Mouse (Mus musculus): Measurements from ENCODE around the gene Ergic1.

Ergic1 gene

GRCm38 (mm10) chr17:26598845-26599244 lies 37.6 kb downstream of the Ergic1 start:
- in situ Hi-C loops (cut with MboI, MseI), result no loop called here

DNA sequence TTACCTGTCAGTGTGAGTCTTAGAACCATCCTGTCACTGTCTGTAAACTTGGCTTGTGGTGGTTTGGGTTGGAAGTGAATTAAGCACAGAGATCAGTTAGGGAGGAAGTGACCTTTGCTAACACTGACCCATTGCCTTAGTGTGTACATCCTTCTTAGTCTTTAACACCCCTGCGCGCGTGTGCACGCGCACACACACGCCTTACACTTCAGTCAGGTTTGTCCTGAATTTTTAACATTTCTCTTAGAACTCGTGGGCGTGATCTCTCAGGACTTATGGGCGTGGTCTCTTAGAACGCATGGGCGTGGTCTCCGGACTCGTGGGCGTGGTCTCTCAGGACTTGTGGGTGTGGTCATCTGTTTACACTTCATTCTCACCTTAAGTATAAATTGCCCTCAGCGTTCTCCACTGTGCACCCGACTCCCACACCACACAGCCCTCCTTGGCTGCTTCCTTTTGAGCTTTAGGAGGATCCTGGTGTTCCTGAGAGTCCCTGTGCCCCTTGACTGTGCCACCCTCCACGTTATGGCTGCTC lies 39.7 kb downstream of the Ergic1 start:
- in situ Hi-C loops (cut with MboI, MseI), result no loop called here

GRCm38 (mm10) chr17:26601514-26601913 lies 40.2 kb downstream of the Ergic1 start:
- in situ Hi-C loops (cut with MboI, MseI), result no loop called here

DNA sequence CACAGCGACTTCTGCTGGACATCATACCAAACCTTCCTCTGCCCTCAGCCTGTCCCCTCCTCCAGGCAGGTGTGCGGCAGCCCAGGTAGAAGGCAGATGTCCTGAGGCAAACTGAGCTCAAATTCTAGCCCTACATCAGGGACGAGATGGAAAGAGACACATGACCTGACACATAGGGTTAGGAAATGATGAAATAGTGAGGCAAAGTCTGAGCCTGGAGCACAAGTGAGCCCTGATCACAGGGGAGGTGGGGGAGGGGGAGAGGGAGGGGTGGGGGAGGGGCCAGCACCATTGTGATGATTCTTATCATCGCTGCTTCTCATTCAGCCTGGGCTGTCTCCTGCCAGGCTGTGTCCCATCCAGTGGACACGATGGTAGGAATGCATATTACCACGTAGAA lies 40.6 kb downstream of the Ergic1 start:
- in situ Hi-C loops (cut with MboI, MseI), result no loop called here

DNA sequence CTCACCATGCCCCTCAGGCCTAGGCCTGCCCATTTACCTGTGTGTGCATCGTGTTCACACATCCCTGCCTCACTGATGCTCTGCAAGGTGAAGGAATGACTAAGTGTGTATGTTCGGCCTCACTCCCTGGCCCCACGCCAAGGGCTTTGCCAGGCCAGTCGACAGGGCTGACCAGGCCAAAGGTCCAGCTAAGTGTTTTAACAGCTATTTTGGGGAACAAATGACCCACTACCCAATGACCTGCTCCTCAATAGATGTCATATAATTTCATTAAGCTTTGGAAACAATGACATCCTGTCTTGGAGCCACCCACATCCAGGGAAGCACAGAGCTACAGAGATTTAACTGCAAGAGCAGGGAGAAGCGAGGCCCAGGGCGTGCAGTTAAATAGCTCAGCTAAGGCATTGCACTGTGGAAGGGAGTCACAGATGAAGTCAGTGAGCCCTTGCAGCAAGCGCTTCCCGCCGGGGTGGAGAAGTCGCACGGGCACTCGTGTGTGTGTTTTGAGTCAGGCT lies 41.1 kb downstream of the Ergic1 start:
- in situ Hi-C loops (cut with MboI, MseI), result no loop called here

GRCm38 (mm10) chr17:26603311-26603710 lies 42.0 kb downstream of the Ergic1 start:
- in situ Hi-C loops (cut with MboI, MseI), result no loop called here

GRCm38 (mm10) chr17:26605636-26606035 lies 44.3 kb downstream of the Ergic1 start:
- in situ Hi-C loops (cut with MboI, MseI), result no loop called here

DNA sequence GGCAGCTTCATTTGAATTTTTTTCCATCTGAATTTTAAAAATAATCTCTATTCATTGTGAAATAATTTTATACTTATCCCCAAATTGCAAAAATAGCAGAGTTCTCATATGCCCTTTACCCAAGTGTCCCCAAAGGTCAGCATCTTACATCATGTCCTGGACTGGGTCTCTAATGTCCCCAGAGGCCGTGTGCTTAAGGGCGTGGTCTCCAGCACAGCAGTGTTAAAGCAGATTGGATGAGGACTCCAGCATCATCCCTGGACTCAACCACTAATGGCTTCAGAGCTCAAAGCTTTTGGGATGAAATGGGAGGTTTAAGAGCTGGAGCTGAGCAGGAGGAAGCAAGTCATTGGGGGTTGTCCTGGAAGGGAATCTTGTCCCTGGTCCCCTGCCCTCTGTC lies 45.2 kb downstream of the Ergic1 start:
- in situ Hi-C loops (cut with MboI, MseI), result no loop called here

GRCm38 (mm10) chr17:26608348-26608747 lies 47.1 kb downstream of the Ergic1 start:
- in situ Hi-C loops (cut with MboI, MseI), result no loop called here

DNA sequence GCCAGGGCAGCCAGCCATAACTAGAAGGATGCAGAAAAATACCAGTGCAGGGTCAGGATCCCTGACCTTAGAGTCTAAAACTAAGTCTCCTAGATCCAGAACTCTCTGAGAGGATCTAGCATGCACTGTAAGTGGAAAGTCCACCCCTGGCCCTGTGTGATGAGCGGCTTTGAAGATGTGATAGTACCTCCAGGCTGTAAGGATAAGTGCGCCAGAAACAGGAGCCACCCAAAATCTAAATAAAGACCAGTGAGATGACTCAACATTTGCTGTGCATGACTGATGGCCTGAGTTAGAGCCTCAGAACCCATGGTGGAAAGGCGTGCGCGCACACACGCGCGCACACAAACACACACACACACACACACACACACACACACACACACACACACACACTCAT lies 47.6 kb downstream of the Ergic1 start:
- in situ Hi-C loops (cut with MboI, MseI), result no loop called here

DNA sequence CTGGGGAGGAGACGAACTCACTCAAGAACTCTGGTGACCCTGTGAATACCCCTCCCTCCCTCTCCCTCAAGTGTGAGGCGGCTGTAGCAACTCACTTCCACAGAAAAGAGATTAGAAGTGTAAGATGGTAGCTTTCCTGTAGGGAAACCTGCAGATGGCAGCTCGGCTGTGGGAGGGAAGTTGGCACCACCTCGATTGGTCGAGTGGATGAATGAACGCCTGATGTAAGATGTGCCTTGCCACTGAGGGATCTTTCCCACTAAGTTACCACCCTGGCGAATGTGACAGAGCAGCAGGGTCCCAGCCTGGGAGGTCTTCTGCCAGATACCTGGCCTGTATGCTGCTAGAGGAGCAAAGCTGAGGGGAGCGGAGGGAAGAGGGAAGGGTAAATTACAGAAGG lies 48.5 kb downstream of the Ergic1 start:
- in situ Hi-C loops (cut with MboI, MseI), result no loop called here

- in situ Hi-C loops (cut with MboI, MseI), result no loop called here
These were observed 50.0 kb downstream of the Ergic1 start for GRCm38 (mm10) chr17:26611328-26611727.

GRCm38 (mm10) chr17:26611918-26612317 lies 50.6 kb downstream of the Ergic1 start:
- in situ Hi-C loops (cut with MboI, MseI), result no loop called here

DNA sequence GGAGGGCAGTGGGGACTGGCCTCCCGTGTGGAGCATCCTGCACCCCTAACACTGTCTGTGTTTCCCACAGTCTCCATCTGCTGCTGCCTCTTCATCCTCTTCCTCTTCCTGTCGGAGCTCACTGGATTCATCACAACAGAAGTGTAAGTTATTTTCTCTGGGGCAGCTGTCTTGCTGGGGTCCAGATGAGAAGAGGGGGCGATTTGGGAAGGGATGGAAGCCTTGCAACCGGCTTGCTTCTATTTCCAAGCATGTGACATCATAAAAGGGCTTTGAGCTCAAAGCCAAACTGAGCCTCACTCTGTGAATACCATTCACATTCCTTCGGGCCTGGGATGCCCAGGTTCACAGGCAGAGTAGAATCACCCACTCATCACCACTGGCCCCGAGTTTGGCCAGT lies 53.0 kb downstream of the Ergic1 start:
- in situ Hi-C loops (cut with MboI, MseI), result no loop called here

- in situ Hi-C loops (cut with MboI, MseI), result no loop called here
These were observed 53.6 kb downstream of the Ergic1 start for GRCm38 (mm10) chr17:26614708-26615486.

DNA sequence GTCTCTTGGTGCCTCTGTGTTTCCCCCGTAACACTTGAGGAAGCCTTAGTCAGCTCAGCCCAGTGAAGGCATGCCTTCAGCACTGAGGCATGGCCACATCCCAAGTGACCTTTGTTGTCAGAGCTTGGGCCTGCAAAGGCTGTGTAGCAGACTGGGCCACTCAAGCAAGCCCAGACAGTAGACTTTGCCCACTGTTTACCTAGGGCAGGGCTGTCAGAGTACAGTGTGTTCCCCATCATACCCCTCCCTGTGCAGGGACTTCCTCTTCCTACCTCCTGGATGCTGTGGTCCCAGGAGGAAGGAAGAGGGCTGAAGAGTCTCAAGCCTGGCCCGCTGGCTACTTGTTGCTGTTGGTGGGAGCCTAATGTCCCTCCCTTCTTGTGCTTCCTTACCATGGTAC lies 55.4 kb downstream of the Ergic1 start:
- in situ Hi-C loops (cut with MboI, MseI), result no loop called here

GRCm38 (mm10) chr17:26618498-26618897 lies 57.2 kb downstream of the Ergic1 start:
- in situ Hi-C loops (cut with MboI, MseI), result no loop called here

- in situ Hi-C loops (cut with MboI, MseI), result no loop called here
These were observed 58.3 kb downstream of the Ergic1 start for GRCm38 (mm10) chr17:26619577-26619976.

DNA sequence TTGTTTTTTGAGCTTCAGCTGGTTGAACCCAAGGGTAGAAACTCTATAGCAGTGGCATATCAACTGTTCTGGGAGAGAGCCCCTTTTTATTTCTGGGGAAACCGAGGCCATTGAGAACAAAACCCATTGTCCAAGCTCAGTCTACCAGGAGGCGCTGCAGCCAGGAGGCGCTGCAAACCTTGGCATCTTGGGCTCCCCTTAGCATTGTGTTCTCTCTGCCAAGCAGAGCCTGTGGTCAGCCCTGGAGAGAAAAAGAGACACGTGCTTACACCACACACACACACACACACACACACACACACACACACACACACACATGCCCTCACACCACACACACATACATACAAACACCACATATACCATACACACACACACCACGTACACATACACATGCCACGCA lies 59.0 kb downstream of the Ergic1 start:
- in situ Hi-C loops (cut with MboI, MseI), result no loop called here

DNA sequence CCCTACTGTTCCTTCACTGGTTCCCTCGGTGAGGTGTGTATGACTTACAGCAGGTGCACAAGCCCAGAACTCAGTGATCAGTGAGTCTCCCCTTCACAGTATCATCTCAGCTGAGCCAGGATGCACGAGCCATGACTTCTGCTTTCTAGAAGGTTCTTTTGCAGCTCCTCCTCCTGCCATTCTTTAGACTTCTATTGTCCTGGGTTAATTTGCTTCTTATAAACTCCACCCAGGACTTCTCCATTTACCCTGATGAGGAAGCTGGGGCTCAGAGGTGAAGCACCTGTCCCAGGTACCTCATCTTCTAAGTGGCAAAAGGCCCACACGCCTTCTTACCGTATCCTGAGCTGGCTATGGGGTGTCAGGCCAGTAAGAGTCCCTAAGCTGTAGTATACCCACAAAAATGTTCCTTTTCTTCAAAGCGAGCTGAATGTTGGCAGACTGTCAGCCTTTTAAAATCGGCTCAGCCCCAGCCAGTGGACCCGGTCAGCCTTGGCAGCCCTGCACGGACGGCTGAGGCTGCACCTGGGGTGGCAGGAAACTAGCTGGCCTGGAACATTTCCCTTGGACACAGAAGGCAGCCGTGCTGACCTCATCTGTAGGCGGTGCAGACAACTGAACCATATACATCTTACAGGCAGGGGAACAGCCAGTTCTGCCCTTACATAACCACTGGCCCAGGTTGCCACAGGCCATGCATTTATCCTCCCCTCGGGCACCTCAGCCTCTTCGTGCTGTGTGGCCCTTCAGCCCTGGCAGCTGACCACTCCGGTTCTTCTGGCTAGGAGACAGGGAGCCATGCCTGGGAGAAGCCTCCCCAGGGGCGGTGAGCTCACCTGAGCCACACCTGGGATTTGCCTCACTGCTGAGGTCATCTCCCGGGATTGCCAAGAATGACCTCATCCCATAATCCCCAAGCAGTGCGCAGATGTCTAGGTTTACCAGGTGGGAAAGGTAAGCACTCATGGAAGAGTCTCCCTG lies 59.8 kb downstream of the Ergic1 start:
- in situ Hi-C loops (cut with MboI, MseI), result no loop called here

DNA sequence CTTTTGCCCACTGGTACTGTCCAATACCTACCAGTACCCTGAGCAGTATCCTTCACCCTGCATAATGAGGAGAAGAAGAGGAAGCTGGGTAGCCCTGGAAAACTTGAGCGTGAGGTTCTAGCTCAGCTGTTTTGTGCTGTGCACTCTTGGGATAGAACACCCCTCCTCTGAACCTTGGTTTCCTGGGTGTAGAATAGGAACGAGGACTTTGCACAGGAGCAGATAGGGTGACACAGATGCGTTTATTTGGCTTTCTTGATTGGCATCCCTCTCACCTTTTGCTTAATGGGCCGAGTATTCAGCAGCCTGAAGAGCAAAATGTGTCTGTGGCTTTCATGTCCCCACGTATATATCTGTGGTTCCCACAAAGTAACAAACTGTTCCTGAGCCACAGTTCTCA lies 60.6 kb downstream of the Ergic1 start:
- in situ Hi-C loops (cut with MboI, MseI), result no loop called here

DNA sequence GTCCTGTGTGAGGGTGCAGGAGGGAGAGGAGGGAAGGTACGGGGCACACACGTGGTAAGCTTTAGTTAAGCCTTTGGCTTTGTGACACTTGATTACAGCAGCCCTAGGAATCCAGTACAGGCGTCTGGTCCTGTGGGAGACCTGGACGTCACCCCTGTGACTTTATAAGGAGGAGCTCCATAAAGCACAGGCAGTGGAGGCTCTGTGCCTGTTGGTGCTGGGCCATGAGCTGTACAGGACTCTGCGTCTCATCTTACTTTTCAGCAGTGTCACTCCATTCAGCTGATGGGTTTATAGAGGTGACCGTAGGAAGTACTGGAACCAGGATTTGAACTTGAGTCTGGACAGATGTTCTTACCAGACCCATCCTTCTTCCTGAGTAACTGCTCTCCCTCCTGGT lies 62.7 kb downstream of the Ergic1 start:
- in situ Hi-C loops (cut with MboI, MseI), result no loop called here

Measured in T-helper 1 cell (primary cell).